Mouse (Mus musculus): ENCODE data around the gene Grk4.

- TF ChIP-seq CTCF (IDR thresholded peaks at IDR 0.05; ENCODE audit: control insufficient read depth, insufficient read depth, insufficient replicate concordance, low read depth, low read length) (no peak), POLR2A (IDR thresholded peaks at IDR 0.05; ENCODE audit: control insufficient read depth, low read depth, low read length) (no peak)
Observed at GRCm38 (mm10) chr5:34758762-34759161, 98.6 kb downstream of the Grk4 start.

Measured in testis, adult 2 months (tissue).